ENCODE assay signal across 33 mouse cellular contexts in the genomic region with DNA sequence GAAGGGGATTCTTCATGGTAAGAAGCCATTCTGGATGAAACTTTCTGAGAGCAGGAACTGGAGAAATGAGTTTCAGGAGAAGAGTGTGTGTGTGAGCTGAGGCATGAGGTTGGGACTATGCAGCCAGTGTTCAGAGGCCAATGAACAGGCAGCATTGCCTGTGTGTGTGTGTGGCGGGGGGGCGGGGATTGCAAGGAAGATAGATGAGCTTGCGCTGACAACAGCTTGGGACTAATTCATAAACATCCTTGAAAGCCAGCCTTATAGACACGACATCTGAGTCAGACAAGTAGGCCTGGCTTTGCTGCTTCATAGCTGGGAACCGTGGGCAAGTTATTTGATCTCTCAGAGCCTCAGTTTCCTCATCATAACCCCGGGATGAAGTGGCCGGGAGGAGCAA. TPM values are rescaled to one million over a fixed set of nuclear protein-coding genes. Genes with fewer than 3 reads are reported as not detected.
"Had no signal": no experiment of that assay in that cellular context is flagged by ENCODE, and none has a peak within 500 bp of the region (broad histone marks: within the 10 kb centered on the region; RNA-seq: fewer than 3 reads in every experiment).

No protein-coding gene starts in this region.

- H3K4me1 ChIP-seq: heart, embryonic 10.5 days; heart, embryonic 12.5 days; heart, embryonic 13.5 days; heart, embryonic 15.5 days; hindbrain, embryonic 10.5 days; hindbrain, embryonic 12.5 days; hindbrain, embryonic 13.5 days; hindbrain, embryonic 15.5 days; intestine, embryonic 15.5 days; kidney, embryonic 15.5 days had no signal

- H3K9me3 ChIP-seq: heart, embryonic 10.5 days; heart, embryonic 15.5 days; hindbrain, embryonic 12.5 days; hindbrain, embryonic 13.5 days; hindbrain, embryonic 15.5 days; intestine, embryonic 15.5 days; kidney, embryonic 15.5 days had no signal

- H3K9ac ChIP-seq: heart, embryonic 12.5 days; heart, embryonic 13.5 days; heart, embryonic 15.5 days; hindbrain, embryonic 12.5 days; hindbrain, embryonic 13.5 days; hindbrain, embryonic 14.5 days; hindbrain, embryonic 15.5 days; intestine, embryonic 15.5 days; kidney, embryonic 15.5 days had no signal

- H3K36me3 ChIP-seq: heart, embryonic 10.5 days; heart, embryonic 12.5 days; heart, embryonic 13.5 days; heart, embryonic 15.5 days; hindbrain, embryonic 10.5 days; hindbrain, embryonic 12.5 days; hindbrain, embryonic 13.5 days; hindbrain, embryonic 15.5 days; intestine, embryonic 15.5 days; kidney, embryonic 15.5 days had no signal

- H3K4me3 ChIP-seq: heart, adult 2 months; heart, embryonic 10.5 days; heart, embryonic 12.5 days; heart, embryonic 13.5 days; heart, embryonic 15.5 days; hindbrain, embryonic 10.5 days; hindbrain, embryonic 12.5 days; hindbrain, embryonic 13.5 days; hindbrain, embryonic 15.5 days; intestine, embryonic 15.5 days; kidney, embryonic 15.5 days; layer of hippocampus, adult 2 months had no signal

- H3K27ac ChIP-seq: heart, adult 2 months; heart, embryonic 10.5 days; heart, embryonic 13.5 days; heart, embryonic 15.5 days; hindbrain, embryonic 10.5 days; hindbrain, embryonic 12.5 days; hindbrain, embryonic 13.5 days; hindbrain, embryonic 14.5 days; hindbrain, embryonic 15.5 days; hindbrain, postnatal 0 days; intestine, embryonic 15.5 days; kidney, embryonic 15.5 days; kidney, postnatal 0 days; layer of hippocampus, adult 2 months had no signal

- H3K4me2 ChIP-seq: heart, embryonic 11.5 days; heart, embryonic 12.5 days; heart, embryonic 13.5 days; heart, embryonic 15.5 days; hindbrain, embryonic 12.5 days; hindbrain, embryonic 13.5 days; hindbrain, embryonic 14.5 days; hindbrain, embryonic 15.5 days; intestine, embryonic 15.5 days; kidney, embryonic 15.5 days had no signal

- ATAC-seq: hindbrain, embryonic 16.5 days; hindbrain, postnatal 0 days; inflammation-experienced regulatory T-cells, adult 6 months; intestine, embryonic 15.5 days; intestine, embryonic 16.5 days; intestine, postnatal 0 days had no signal

- DNase-seq: heart, adult 2 months; heart, postnatal 10 days; heart, postnatal 14 days; heart, postnatal 36 days; kidney, adult 11 months; kidney, adult 18-20 months; kidney, adult 2 months; kidney, adult 8-10 months; kidney, adult 9 months; kidney, postnatal 10 days; kidney, postnatal 14 days; kidney, postnatal 25 days; kidney, postnatal 4 days; layer of hippocampus, adult 9-11 months had no signal

- H3K27me3 ChIP-seq: heart, embryonic 12.5 days; heart, embryonic 13.5 days; heart, embryonic 15.5 days; hindbrain, embryonic 12.5 days; hindbrain, embryonic 13.5 days; hindbrain, embryonic 15.5 days; intestine, embryonic 15.5 days; kidney, embryonic 15.5 days had no signal

RNA-seq across cellular contexts. Expression of gene Smpd3, which starts 31.3 kb away (rescaled TPM):
- polyA plus RNA-seq: inflammation-experienced regulatory T-cells, adult 6 months had no signal
